Mouse (Mus musculus) fat pad, adult 2 months (tissue): ENCODE data around the gene Slc22a2.

ENCODE experiments used
- DNase-seq: peaks from one replicate; pipeline ENCODE4 v3.0.0-alpha.2; 2011; ENCODE audit warnings: low read depth, low spot score; ENCODE audit errors: extremely low read depth

Slc22a2 gene

GRCm38 (mm10) chr17:12677139-12677538 lies 93.2 kb downstream of the Slc22a2 start:
- DNase-seq = no peak
